Mouse (Mus musculus): ENCODE results near the gene Elovl6.

Gene Elovl6

DNA sequence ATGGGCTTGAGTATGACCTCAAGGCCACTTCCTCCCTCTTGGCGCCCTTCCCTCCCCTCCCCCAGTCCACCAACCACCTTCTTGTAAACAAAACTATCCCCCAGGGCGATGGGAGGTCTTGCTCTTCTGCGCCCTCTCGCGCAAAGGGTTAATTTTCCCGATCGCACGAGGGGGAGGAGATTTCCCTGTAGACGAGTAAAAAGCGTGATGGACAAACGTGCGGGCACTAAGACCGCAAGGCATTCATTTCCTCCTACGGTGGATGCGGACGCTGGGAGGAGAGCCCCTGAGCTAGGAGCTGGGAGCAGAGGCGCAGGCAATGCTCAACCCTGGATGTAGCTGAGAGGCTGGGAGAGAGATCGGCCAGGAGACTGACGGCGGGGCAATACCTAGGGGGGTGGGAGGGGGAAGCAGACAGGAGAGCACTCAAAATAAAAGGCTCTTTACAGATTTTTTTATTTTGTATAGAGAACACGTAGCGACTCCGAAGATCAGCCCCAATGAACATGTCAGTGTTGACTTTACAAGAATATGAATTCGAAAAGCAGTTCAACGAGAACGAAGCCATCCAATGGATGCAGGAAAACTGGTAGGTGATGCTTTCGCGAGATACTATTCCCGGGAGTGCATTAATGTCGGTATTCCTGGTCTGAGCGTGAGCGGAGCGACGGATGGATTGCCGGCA is at the start of gene Elovl6:
TSS of gene Elovl6 (plus strand) at position 176 of the 685 bp plus-strand sequence.
- in situ Hi-C loops (cut with MseI, MboI) = no loop called here

DNA sequence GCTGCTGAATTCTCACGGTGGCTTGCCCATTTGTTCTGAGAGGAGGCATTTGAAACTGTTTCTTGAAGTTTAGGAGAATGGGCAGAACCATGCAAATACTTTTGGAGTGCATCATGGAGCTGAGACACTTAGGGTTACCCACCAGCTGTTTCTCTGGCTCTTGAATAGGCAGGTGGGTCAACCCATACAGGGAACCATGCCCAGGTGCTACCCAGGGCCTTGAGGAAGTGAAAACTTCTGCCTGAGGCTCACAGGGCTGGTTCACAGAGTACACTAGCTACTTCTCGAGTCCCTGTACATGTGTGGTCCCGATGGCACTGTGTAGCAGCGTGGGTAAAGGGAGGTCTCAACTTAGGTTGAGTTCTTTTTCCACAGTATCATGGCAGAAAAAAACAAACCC is 43.4 kb upstream of the Elovl6 start:
- in situ Hi-C loops (cut with MseI, MboI) = no loop called here

DNA sequence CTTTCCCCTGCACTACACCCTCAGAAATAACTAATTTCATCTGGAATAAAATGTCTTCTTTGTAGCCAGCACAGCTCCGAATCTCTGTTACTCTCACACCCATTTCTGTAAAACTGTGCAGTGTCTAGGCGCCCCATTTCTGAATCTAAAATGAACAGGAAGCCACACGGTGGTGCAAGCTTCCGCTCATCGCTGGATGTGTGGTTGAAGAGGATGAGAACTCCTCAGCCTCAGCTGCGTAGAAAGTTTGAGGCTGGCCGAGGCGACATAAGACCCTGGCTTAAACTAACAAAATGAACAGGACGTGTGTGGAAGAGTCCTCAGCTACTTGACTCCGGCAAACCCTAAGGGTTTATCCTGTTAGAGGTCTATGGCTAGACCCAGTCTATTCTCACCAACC is 38.0 kb upstream of the Elovl6 start:
- in situ Hi-C loops (cut with MseI, MboI) = no loop called here

DNA sequence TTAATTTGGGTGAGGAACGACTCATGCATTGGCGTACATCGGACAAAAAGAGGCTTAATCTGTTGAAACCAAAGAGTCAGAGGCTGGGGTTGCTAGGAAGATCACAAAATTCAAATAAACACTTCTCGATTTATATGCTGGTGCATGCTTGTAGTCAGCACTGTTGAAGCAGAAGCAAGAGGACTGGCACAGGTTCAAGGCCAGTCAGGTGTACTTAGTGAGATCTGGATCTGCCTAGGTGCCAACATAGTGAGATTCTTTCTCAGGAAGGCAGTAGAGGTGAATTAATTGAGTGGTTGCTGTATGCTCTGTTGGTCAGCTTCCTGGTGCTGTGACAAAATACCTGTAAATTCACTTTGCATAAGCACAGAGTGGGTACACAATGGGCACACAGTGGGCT is 37.4 kb upstream of the Elovl6 start:
- in situ Hi-C loops (cut with MseI, MboI) = no loop called here

DNA sequence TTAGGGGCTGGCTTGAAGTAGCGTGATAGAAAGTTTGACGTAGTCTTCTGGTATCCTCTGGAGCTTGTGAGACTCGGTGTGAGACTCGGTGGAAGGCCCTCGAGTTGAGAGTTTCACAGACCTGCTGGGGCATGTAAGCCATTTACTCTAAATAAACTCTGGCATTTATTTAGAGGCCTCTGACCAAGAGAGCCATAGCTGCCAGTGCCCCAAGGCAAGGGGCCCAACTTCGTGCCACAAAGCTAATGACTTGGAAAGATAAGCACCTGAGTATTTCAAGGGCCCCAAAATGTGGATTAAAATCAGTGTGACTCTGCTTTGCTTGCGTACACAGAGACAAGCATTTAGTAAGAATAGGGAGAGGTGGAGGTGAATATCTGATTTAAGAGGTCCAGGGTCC is 28.4 kb upstream of the Elovl6 start:
- in situ Hi-C loops (cut with MseI, MboI) = no loop called here

DNA sequence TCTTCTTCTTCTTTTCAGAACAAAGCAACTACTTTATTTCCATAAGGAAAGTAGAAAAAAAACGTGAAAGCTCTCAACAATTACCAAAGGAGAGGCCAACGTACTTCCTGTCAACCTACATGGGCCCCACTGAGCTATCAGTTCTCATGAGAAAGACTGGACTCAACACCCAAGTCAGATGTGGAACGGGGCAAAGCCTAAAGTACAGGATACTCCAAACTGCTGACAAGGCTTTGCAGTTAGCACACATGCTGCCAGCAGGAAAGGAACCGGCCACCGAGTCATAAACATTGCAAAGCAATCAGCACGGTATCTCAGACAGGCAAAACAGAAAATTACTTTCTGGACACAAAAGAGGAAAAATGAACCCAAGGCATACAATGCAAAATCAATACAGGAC is 27.2 kb upstream of the Elovl6 start:
- in situ Hi-C loops (cut with MseI, MboI) = no loop called here

DNA sequence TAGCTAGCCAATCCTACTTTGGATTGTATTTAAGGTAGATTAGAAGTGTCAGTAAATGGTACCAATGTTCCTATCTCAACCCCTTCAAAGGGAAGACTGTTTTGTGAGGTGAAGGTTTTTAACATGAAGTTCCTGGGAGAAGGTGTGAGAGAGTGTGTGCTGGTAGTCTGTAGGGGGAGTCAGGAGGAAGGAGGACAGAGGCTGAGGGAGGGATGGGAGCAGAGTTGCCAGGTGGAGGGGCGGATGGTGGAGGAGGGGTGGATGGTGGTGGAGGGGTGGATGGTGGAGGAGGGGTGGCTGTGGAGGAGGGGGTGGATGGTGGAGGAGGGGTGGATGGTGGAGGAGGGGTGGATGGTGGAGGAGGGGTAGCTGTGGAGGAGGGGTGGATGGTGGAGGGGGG is 24.4 kb upstream of the Elovl6 start:
- in situ Hi-C loops (cut with MseI, MboI) = no loop called here

DNA sequence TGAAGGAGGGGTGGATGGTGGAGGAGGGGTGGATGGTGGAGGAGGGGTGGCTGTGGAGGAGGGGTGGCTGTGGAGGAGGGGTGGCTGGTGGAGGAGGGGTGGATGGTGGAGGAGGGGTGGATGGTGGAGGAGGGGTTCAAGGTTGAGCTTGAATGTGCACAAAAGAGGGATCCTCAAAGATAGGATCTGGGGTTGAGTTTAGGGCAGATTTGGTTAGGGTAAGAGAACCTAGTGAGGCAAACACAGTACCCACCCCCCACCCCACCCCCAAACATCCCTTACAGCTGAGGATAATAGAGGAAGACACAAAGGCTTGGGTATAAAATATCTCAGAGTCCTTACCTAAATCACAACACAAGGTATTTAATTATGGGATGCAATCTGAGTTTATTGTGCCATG is 23.6 kb upstream of the Elovl6 start:
- in situ Hi-C loops (cut with MseI, MboI) = no loop called here

DNA sequence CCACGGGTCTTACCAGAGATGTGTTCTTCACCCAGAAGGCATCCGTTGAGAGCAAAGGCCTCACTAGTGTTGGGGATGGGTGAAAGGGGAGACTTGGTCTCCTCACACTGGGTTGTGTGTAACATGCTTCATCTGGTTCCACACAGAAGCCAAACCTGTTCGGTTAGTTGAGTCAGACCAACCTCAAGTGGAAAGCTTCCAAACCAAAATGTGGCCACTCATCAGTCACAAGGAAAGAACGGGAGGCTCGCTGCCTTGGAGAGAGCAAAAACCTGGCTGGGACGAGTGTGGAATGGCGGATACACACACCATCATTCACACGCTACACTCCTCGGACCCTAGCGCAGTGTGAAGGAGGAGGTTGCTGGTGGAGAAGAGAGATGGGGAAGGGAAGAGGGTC is 22.4 kb upstream of the Elovl6 start:
- in situ Hi-C loops (cut with MseI, MboI) = no loop called here

DNA sequence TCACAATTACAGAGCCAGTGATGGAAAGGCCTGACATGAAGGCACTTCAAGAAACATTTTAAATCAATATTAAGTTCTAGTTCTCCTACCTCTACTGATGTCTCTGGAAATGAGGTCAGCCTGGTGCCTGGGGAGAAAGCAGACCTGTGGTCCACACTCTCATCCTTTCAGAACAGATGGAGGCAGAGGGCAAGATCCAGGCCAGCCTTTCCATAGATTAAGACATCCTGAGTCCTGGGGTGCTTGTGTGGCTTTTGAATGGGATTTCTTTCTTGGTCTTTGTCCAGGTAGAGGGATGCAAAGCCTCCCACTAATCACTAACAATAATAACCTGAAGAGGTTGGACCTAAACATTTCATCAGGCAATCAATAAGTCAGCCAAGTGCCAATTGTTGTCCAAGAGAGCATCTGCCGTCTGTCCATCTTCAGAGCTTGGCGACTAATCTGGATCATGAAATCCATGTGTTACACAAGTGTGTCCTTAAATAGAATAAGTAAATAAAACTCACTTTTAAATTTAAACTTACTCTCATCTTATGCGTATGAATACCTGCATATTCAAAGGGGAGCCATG is 16.2 kb upstream of the Elovl6 start:
- in situ Hi-C loops (cut with MseI, MboI) = no loop called here

DNA sequence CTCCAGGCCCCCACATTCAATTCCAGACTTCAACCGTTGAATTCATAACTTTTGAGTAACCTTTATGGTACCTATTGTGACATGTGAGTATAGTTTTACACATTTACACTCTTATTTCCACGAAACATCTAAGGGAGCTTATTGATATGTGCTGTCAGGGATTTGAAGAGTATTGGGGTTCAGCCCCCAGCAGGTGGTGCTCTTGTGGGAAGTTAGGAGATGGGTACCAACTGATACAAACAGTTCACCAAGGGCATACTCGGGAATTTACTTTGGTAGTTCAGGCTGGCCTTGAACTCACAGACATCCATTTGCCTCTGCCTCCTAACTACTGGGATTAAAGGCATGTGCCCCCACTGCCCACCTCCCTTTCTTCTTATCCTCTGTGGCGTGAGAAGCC is 11.7 kb upstream of the Elovl6 start:
- in situ Hi-C loops (cut with MseI, MboI) = loop anchor here in 1 of 2 experiments (10.0 kb wide), 1 partner anchor 216 kb away; no protein-coding TSS in a partner anchor

DNA sequence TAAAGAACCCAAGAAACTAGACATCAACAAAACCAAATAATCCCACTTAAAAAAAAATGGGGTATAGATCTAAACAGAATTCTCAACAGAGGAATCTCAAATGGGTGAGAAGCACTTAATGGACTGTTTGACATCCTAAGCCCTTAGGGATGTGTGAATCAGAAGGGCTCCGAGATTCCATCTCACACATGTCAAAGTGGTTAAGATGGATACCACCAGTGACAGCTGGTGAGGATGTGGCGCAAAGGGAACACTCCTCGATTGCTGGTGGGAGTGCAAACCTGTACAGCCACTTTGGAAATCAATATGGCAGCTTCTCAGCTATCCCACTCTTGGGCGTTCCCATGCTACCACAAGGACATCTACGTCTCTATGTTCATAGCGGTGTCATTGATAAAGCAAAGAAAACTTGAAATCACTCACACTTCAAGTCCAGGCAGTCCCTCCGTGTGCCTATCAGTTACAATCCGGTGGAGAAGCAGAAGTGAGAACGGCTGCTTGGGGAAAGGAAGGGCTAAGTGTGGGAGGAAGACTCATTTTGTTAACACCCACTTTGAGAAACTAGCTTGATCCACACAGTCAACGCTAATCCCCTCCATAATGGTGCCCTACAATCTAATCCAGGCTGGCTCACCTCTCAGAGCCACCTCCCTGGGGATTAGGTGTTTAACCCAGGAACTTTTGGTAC is 8.6 kb upstream of the Elovl6 start:
- in situ Hi-C loops (cut with MseI, MboI) = loop anchor here in 1 of 2 experiments (10.0 kb wide), 1 partner anchor 219 kb away; no protein-coding TSS in a partner anchor

DNA sequence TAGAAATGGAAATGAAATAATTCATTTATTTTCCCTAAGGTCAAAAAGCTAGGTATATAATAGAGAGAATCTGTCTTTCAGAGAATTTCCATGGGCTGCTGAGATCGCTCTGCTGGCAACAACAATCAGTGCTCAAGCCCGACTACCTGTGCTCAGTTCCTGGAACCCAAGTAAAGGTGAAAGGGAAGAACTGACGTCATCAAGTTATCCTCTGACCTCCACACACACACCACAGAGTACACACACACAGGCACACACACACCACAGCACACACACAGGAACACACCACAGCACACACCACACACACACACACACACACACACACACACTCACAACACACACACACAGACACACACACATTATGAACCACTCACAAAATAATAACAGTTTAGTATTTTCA is 5.1 kb upstream of the Elovl6 start:
- in situ Hi-C loops (cut with MseI, MboI) = loop anchor here in 1 of 2 experiments (10.0 kb wide), 1 partner anchor 222 kb away; no protein-coding TSS in a partner anchor

DNA sequence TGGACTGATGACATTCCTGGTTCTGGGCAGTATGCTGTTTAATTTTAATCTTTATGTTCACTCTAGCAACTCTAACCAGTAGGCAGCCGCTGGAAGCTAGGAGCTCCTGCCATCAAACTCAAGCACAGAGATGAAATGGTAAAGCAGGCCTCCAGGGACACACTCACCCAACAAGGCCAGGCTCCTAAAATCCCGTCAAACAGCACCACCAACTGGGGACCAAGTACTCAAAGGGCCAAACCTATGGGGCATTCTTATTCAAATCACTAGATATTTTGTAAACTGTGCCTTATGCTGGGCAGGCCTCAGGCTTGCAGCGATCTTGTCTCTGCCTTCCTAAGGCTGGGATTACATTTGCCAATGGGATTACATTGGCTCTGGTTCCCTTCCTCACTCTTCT is 2.8 kb upstream of the Elovl6 start:
- in situ Hi-C loops (cut with MseI, MboI) = loop anchor here in 1 of 2 experiments (10.0 kb wide), 1 partner anchor 225 kb away; no protein-coding TSS in a partner anchor

DNA sequence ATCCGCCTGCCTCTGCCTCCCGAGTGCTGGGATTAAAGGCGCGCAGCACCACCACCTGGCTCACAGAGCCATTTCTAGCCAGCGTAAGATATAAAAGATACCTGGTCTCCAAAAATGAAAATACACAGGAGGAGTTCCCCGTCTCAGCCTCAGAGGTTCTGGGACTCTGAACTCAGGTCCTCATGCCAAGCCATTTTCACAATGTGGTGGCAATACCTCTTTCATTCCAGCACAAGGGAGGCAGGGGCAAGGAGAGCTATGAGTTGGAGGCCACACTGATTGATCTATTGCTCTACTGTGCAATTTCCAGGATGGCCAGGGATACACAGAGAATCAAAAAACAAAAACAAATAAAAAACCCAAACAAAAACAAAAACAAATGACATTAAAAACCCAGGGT is 1.7 kb upstream of the Elovl6 start:
- in situ Hi-C loops (cut with MseI, MboI) = no loop called here

DNA sequence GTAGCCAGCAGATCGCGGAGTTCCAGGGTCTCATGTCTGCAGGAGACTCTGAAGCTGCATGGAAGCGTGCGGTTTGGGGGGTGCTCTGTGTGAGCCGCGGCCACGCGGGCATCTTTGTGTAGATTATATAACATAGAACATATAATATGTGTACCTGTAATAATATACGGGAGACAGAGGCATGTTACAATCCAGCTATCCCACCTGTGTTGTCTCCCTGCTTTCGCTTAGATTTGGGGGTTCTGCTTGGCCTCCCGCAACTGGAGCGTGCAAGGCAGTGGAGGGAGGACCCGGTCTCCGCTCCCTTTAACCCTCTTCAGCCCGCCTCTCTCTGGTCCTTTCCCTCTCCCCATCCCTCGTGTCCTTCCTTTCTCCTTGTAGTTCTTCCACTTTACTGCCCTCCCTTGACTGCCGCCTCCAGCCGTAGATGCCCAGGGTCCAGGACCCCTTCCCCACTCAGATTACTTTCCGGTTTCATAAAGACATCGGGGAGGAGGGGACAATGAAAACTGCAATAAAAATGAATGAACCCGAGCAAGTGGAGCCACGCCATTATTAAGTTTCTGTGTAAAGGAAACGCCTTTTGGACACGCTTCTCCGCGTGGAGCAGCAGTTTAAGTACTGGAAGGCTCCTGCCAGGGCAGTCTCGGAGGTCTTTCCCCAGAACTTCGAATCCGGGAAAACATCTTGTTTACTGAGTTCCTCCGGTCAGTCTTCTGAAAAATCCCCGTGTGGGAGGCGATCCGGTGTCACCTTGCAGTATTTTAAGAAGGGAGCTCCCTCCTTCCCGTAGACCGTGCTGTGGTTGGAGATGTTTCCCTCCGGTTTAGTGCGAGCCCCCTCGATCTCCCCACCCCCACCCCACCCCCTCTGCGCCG is 949 bp downstream of the Elovl6 start:
- in situ Hi-C loops (cut with MseI, MboI) = no loop called here

DNA sequence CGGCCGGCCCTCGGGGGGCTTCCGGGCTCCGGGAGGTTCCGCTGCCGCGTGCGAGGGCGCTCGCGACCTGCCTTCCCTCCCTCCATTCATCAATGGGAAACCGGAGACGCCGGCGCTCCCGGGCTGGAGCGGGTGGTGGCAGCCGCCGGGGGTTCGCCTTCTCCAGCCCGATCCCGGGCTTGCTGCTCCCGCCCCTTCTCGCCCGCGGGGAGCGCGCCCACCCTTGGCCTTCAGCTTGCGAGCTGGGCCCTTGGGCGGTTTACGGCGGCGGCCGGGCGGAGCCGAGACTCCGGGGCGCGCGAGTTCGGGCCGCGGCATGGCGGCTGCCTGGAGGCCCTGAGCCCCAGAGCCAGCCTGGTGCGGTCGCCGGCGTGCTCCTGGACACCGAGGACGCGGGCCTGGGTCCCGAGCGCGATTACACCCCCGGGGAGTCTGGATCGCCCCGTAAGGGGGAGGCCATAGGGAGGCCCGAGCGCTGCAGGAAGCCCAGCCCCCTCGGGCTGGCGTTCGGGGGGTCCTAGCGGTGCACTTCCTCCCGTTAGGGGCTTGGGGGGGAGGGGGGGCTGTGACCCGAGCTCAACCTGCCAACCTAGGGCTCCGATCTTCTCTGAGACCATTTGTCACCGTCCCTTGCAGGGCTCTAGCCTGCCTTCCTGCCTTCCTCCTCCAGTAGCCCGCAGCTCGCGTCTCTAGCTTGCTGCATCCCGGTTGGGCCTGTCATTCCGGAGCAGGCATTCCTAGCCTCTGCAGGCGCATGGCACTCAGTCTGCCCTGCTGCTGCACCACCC is 1.8 kb downstream of the Elovl6 start:
- in situ Hi-C loops (cut with MseI, MboI) = no loop called here

DNA sequence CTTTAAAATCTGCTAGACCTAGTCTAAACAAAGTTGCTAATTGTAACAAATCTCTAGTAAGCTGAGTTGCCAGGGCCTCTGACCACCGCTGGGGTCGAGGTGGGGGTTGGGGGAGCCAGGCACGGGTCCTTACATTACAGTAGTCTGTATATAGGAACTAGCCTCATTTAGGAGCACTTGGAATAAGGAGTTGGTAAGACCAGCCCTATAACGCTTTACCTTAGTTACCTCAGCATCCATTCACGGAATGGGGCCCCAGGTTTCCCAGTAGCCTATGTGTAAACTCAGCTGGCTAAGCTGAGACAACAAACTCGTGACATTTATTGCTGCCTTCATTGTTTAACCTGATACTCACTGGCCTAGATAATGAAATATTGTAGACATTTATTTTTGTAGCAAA is 3.3 kb downstream of the Elovl6 start:
- in situ Hi-C loops (cut with MseI, MboI) = no loop called here

DNA sequence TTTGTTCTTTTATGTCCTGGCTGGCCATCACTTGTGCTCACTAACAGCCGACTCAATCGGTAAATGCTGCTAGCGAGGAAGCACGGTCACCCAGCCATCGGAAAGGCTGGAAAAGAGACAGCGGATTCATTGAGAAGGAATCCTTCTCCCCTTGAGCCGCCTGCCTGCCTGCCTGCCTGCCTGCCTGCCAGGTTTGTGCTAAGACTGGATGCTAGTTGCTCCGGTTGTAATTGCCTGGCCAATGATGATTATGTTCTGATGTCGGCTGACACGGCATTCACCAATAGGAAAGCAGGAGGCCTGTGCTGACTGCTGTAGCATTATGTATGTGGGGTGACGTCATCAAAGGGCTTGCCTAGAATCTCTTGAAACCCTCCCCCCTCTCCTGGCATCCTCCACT is 4.0 kb downstream of the Elovl6 start:
- in situ Hi-C loops (cut with MseI, MboI) = no loop called here

DNA sequence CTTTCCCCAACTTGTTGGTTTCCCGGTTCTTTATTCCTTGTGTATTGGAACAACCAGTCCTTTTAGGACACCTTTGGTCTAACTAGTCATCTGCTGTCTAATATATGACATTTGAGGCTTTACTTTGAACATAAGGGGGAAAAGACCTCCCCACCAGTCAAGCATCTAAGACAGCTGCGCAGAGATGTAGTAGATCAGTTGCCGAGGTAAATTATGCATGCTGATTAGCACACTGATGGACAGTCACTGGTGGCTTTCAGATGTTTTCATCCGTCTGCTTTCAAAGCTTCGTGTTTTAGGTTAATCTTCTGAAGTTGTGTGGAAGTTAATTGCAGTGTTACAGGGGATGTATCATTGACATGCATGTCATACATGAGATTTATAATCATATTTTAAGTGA is 5.8 kb downstream of the Elovl6 start:
- in situ Hi-C loops (cut with MseI, MboI) = no loop called here

DNA sequence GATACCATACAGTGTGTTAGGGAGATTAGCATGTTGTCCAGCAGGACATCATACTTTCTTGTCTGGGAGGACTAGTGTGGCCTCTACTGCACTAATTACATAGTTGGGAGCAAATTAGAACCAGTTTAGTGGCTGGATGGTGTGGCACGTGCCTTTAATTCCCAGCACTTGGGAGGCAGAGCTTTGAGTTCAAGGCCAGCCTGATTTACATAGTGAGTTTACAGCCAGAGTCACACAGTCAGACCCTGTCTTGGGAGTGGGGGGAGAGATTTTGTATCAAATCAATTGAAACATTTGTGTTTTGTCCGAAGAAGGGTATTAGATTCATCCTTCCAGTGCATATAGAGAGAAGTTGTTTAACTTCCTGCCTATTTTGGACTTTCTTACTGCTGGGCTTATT is 8.7 kb downstream of the Elovl6 start:
- in situ Hi-C loops (cut with MseI, MboI) = no loop called here
